8 mouse cellular contexts compared by ENCODE assay signal in the genomic region with DNA sequence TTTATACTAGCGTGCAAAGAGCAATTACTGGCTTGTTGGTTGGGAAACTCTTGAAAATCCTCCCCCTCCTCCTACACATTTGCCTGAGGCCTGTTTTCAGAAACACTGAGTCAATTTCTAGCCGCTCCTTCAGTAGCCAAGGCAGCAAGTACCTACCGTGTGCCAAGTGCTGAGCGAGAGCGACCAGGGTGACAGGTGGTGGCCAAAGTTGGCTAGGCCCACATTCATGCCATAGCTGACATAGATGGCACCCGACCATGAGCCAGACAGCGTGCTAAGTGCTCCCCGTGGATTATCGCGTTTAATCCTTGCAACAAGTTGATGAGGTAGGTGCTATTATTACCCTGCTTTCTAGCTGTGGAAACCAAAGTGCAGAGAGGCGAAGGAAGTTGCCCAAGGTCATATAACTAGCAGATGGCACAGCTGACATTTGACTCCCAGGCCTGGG. TPM values are rescaled to one million over a fixed set of nuclear protein-coding genes. Genes with fewer than 3 reads are reported as not detected.
DNase-seq lines count a peak whose midpoint lies in the region; ATAC-seq lines count a peak whose summit lies in the region.

No protein-coding gene starts in this region.

- no peaks in the 10 kb centered on the region for H3K36me3 ChIP-seq in kidney, embryonic 16.5 days (ENCODE audit: insufficient read depth, low read length)
- H3K36me3 ChIP-seq in liver, embryonic 12.5 days: no peaks in the 10 kb centered on the region

- no peak for DNase-seq in kidney, adult 9 months
- DNase-seq in cerebellum, adult 11-12 months: peak; percentile 75
- peak; percentile 97 for DNase-seq in heart, adult 11 months
- DNase-seq in right cerebral cortex, postnatal 10 days (ENCODE audit: low spot score in 2 of 2): no peak
- no peak for DNase-seq in adrenal gland, postnatal 4 days (ENCODE audit: low spot score in 2 of 2)

- H3K9ac ChIP-seq in kidney, embryonic 16.5 days (replicated peaks; ENCODE audit: low read length): no peak overlapping the region
- no peak overlapping the region for H3K9ac ChIP-seq in liver, embryonic 12.5 days

- 68% methylated on average over 11 of the region's 11 CpGs for WGBS in kidney, embryonic 16.5 days
- 85% methylated on average over 11 of the region's 11 CpGs for WGBS in liver, embryonic 12.5 days (ENCODE audit: insufficient replicate concordance)

- H3K27ac ChIP-seq in kidney, embryonic 16.5 days (ENCODE audit: low read length): peak overlapping the region; percentile 59
- H3K27ac ChIP-seq in liver, embryonic 12.5 days: peak overlapping the region; percentile 85

- H3K27me3 ChIP-seq in kidney, embryonic 16.5 days (ENCODE audit: insufficient read depth, low read length): no peaks in the 10 kb centered on the region
- H3K27me3 ChIP-seq in liver, embryonic 12.5 days (replicated peaks): peaks cover 20% of the 10 kb centered on the region; the same call in 1 of the 2 replicates

- no peak for ATAC-seq in kidney, embryonic 16.5 days (ENCODE audit: low FRiP score, low TSS enrichment)
- ATAC-seq in liver, embryonic 12.5 days: no peak
- no peak for ATAC-seq in monocyte, adult 5-6 weeks (replicated peaks; ENCODE audit: insufficient number of reproducible peaks, low FRiP score, low TSS enrichment, poor library complexity, severe bottlenecking)

- H3K4me2 ChIP-seq in kidney, embryonic 16.5 days (replicated peaks; ENCODE audit: low read depth, low read length): no peak overlapping the region
- H3K4me2 ChIP-seq in liver, embryonic 12.5 days: no peak overlapping the region

- peaks cover 22% of the 10 kb centered on the region for H3K4me1 ChIP-seq in kidney, embryonic 16.5 days (ENCODE audit: insufficient read depth, low read length)
- peaks cover 55% of the 10 kb centered on the region for H3K4me1 ChIP-seq in liver, embryonic 12.5 days

- H3K9me3 ChIP-seq in kidney, embryonic 16.5 days (ENCODE audit: low read length): 0 out of 2 replicates have a peak, but pooled peaks cover 6% of the 10 kb centered on the region
- no peaks in the 10 kb centered on the region for H3K9me3 ChIP-seq in liver, embryonic 12.5 days (replicated peaks)

- no peak overlapping the region for H3K4me3 ChIP-seq in kidney, embryonic 16.5 days (ENCODE audit: low read length)
- H3K4me3 ChIP-seq in liver, embryonic 12.5 days: no peak overlapping the region

RNA-seq across cellular contexts. Expression of gene Top1, which starts 24.7 kb away (rescaled TPM):
- polyA plus RNA-seq in kidney, embryonic 16.5 days (2015; fragmentation: Nextera tagmentation; extraction: Ambion mirVana): 67.7 and 89.9 TPM in 2 replicates
- 83.7 and 87.7 TPM in 2 replicates for polyA plus RNA-seq in liver, embryonic 12.5 days (2016; fragmentation: Nextera tagmentation; extraction: Ambion mirVana)
- total RNA-seq in monocyte, adult 5-6 weeks (2017): 127 to 181 TPM (median 138 TPM) in 3 replicates
- 10 to 100 TPM; 81.3 to 88.4 TPM for total RNA-seq in adrenal gland, postnatal 4 days (2021)

Comparison
In these comparisons a context has a peak if more than half of its experiments do, and no peak if none do; other contexts are left out.
1. DNase-seq: peak in cerebellum, adult 11-12 months (single experiment) and heart, adult 11 months (single experiment); none in kidney, adult 9 months (single experiment), right cerebral cortex, postnatal 10 days (0 of 2) and adrenal gland, postnatal 4 days (0 of 2).